Mouse (Mus musculus) MEL (cell line): ENCODE results near the gene Gas8.

ENCODE experiments used
- CTCF ChIP-seq, 3 experiments: IDR thresholded peaks in 2 of 3; conservative IDR thresholded peaks in 1 of 3; 2 replicates each; pipeline ENCODE4 v1.5.1; 2011 to 2012; ENCODE audit warnings: low read length in 3 of 3, low read depth in 2 of 3, mild to moderate bottlenecking in 2 of 3, improper control_type of control experiment in 1 of 3, inconsistent platforms in 1 of 3, mixed read lengths in 1 of 3, moderate library complexity in 1 of 3; ENCODE audit not compliant: control insufficient read depth in 1 of 3, insufficient read depth in 1 of 3, poor library complexity in 1 of 3, severe bottlenecking in 1 of 3
- ELF1 ChIP-seq: IDR thresholded peaks from 2 replicates; pipeline ENCODE4 v1.6.1; 2014; ENCODE audit warnings: low read depth, mild to moderate bottlenecking, inconsistent platforms, low read length, improper control_type of control experiment, moderate library complexity
- MAFK ChIP-seq: IDR thresholded peaks from 2 replicates; pipeline ENCODE4 v1.6.1; 2011; ENCODE audit warnings: low read depth, mild to moderate bottlenecking, low read length, improper control_type of control experiment, borderline replicate concordance
- MYB ChIP-seq: IDR thresholded peaks from 2 replicates; pipeline ENCODE4 v1.6.1; 2011; ENCODE audit warnings: mild to moderate bottlenecking, low read depth, low read length, improper control_type of control experiment

DNA sequence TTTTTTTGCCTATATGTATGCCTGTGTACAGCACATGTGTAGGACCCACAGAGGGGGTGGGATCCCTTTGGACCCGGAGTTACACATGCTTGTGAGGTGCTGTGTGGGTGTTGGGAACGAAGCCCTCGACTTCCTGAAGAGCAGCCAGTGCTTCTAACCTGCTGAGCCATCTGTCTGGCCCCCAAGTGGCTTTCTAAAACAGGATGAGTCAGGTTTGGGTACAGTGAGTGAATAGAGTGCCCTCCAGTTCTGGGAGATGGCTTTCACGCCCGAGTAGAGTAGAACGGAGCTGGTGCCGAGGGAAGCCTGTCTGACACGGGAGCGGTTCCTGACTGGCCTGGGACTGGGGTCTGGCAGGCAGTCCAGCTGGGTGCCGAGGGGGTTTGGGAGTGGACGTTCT is 19.1 kb upstream of the Gas8 start:
- TF ChIP-seq MYB (no peak), CTCF (IDR thresholded peaks at IDR 0.05 in 2 of 3, conservative IDR thresholded peaks at IDR 0.05 in 1 of 3; ENCODE audit: control insufficient read depth in 1 of 3, insufficient read depth in 1 of 3, low read depth in 2 of 3, low read length in 3 of 3, poor library complexity in 1 of 3, severe bottlenecking in 1 of 3) (no peak), MAFK (no peak), ELF1 (no peak)
